Comparison of ENCODE assay signal across 16 mouse cellular contexts in genomic region chr7:65350348-65351079, GRCm38 (mm10).
"Had no signal": no experiment of that assay in that cellular context is flagged by ENCODE, and none has a peak within 500 bp of the region (broad histone marks: within the 10 kb centered on the region; RNA-seq: fewer than 3 reads in every experiment).

No protein-coding gene starts in this region.

- H3K36me3 ChIP-seq: liver, embryonic 12.5 days; lung, embryonic 15.5 days; midbrain, embryonic 15.5 days; neural tube, embryonic 12.5 days; stomach, embryonic 15.5 days had no signal

- H3K4me3 ChIP-seq: liver, embryonic 12.5 days; lung, embryonic 15.5 days; megakaryocyte, embryonic 14.5 days; midbrain, embryonic 15.5 days; neural tube, embryonic 12.5 days; stomach, embryonic 15.5 days had no signal

- H3K9ac ChIP-seq: liver, embryonic 12.5 days; lung, embryonic 15.5 days; midbrain, embryonic 15.5 days; neural tube, embryonic 12.5 days; stomach, embryonic 15.5 days had no signal

- DNase-seq: kidney, adult 9 months; kidney, postnatal 36 days; lung, postnatal 14 days; right cerebral cortex, postnatal 4 days; spleen, adult 18-20 months; thymus, adult 2 months; thymus, postnatal 25 days had no signal

- H3K4me1 ChIP-seq: midbrain, embryonic 15.5 days; neural tube, embryonic 12.5 days; stomach, embryonic 15.5 days had no signal

- ATAC-seq: liver, embryonic 12.5 days; midbrain, embryonic 15.5 days had no signal

- H3K4me2 ChIP-seq: liver, embryonic 12.5 days; lung, embryonic 15.5 days; midbrain, embryonic 11.5 days; midbrain, embryonic 15.5 days; neural tube, embryonic 12.5 days; stomach, embryonic 15.5 days had no signal

- H3K9me3 ChIP-seq: liver, embryonic 12.5 days; lung, embryonic 15.5 days; megakaryocyte, embryonic 14.5 days; midbrain, embryonic 15.5 days; neural tube, embryonic 12.5 days; stomach, embryonic 15.5 days had no signal

- H3K27me3 ChIP-seq: liver, embryonic 12.5 days; lung, embryonic 15.5 days; megakaryocyte, embryonic 14.5 days; midbrain, embryonic 15.5 days; neural tube, embryonic 12.5 days; stomach, embryonic 15.5 days had no signal

- H3K27ac ChIP-seq: kidney, postnatal 0 days; liver, embryonic 12.5 days; lung, embryonic 15.5 days; macrophage; midbrain, embryonic 15.5 days; neural tube, embryonic 12.5 days; stomach, embryonic 15.5 days had no signal
